Mouse (Mus musculus): ENCODE data around the gene Plk3.

GRCm38 (mm10) chr4:117122209-117122608 is 11.6 kb downstream of the Plk3 start:
- no peak for TF ChIP-seq CTCF (IDR thresholded peaks at IDR 0.05; ENCODE audit: control insufficient read depth, insufficient read depth, insufficient read length)
- TF ChIP-seq USF1 (IDR thresholded peaks at IDR 0.05; ENCODE audit: low read depth), result no peak
- no peak for TF ChIP-seq MYOD1 (IDR thresholded peaks at IDR 0.05; ENCODE audit: control insufficient read depth, insufficient read length, low read depth)
- no peak for TF ChIP-seq MAX (IDR thresholded peaks at IDR 0.05)
- no peak for TF ChIP-seq FOSL1 (IDR thresholded peaks at IDR 0.05; ENCODE audit: insufficient read depth, low read length, poor library complexity, severe bottlenecking)

Measured in C2C12 (cell line).